1 mouse cellular context compared by ENCODE assay signal in the genomic region with DNA sequence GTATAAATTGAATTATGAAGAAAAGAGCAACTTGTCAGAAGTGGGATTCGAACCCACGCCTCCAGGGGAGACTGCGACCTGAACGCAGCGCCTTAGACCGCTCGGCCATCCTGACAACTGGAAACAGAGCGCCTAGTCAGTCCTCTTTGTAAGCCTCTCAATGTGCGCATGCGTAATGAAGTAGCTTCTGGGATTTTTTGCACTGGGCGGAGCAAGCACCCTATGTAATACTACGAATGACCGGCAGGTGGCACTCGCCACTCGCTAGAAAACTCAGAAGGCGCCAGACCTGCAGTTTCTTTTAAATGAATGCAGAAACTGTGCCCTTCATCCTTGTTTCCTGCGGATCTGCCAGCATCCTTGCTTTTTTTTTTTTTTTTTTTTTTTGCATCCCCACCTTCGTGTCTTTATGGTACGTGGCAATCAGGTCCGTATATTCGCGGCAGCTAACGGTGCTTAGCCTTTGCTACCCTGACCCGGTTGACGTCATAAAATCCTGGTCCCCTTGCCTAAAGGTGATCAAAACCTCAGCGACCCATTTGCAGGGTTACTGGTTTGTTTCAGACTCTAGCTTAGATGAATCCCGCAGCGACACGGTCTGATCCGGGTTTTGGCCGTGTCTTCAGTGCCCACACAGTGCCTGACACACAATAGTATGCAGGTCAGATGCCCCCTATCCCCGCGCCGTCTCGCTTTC.
TF ChIP-seq lines count a peak whose summit lies in the region.

No protein-coding gene starts in this region.

TF ChIP-seq in CH12.LX, 34 proteins besides CTCF, POLR2A, EP300 and RAD21:
- TF ChIP-seq CHD2 (IDR thresholded peaks at IDR 0.05; ENCODE audit: low read length) (no peak), IRF4 (IDR thresholded peaks at IDR 0.05; ENCODE audit: low read depth, low read length) (peak; percentile 32; the same call in 1 of the 2 replicates), SIN3A (IDR thresholded peaks at IDR 0.05; ENCODE audit: low read length) (peak; percentile 73; the same call in 1 of the 2 replicates), BHLHE40 (IDR thresholded peaks at IDR 0.05; ENCODE audit: low read depth, low read length) (no peak; the same call in 1 of the 2 replicates), RCOR1 (conservative IDR thresholded peaks at IDR 0.05; ENCODE audit: low read depth, low read length) (no peak), ZC3H11A (IDR thresholded peaks at IDR 0.05; ENCODE audit: low read depth, low read length) (peak; percentile 89), MXI1 (IDR thresholded peaks at IDR 0.05; ENCODE audit: low read depth, low read length) (0 out of 2 replicates have a peak, but pooled peaks have one; percentile 7), CHD1 (IDR thresholded peaks at IDR 0.05; ENCODE audit: low read depth, low read length) (no peak), ETS1 (conservative IDR thresholded peaks at IDR 0.05; ENCODE audit: low read depth, low read length) (no peak), USF1 (IDR thresholded peaks at IDR 0.05; ENCODE audit: low read depth, low read length) (no peak), NELFE (IDR thresholded peaks at IDR 0.05; ENCODE audit: low read depth, low read length) (peak; percentile 39; the same call in 1 of the 2 replicates), JUN (IDR thresholded peaks at IDR 0.05; ENCODE audit: insufficient read depth, low read depth, low read length) (no peak; the same call in 1 of the 2 replicates), MAZ (IDR thresholded peaks at IDR 0.05; ENCODE audit: low read depth, low read length) (0 out of 2 replicates have a peak, but pooled peaks have one; percentile 65), ZMIZ1 (IDR thresholded peaks at IDR 0.05; ENCODE audit: low read depth, low read length) (no peak; the same call in 1 of the 2 replicates), MEF2A (IDR thresholded peaks at IDR 0.05; ENCODE audit: borderline replicate concordance, low read depth, low read length) (peak; percentile 73; the same call in 1 of the 2 replicates), SMC3 (IDR thresholded peaks at IDR 0.05; ENCODE audit: low read depth, low read length) (peak; percentile 97), POLR2AphosphoS2 (IDR thresholded peaks at IDR 0.05; ENCODE audit: low read depth, low read length) (peak; percentile 98), ZNF384 (IDR thresholded peaks at IDR 0.05; ENCODE audit: low read depth, low read length) (peak; percentile 92), NRF1 (IDR thresholded peaks at IDR 0.05; ENCODE audit: low read depth, low read length) (peak; percentile 89), KAT2A (IDR thresholded peaks at IDR 0.05; ENCODE audit: insufficient replicate concordance, low read length) (peak; percentile 84; the same call in 1 of the 2 replicates), MAX (IDR thresholded peaks at IDR 0.05; ENCODE audit: low read length) (0 out of 2 replicates have a peak, but pooled peaks have one; percentile 60), GABPA (IDR thresholded peaks at IDR 0.05; ENCODE audit: insufficient replicate concordance, low read depth, low read length) (no peak), JUND (conservative IDR thresholded peaks at IDR 0.05; ENCODE audit: low read depth, low read length) (peak; percentile 17), ELF1 (IDR thresholded peaks at IDR 0.05; ENCODE audit: low read depth, low read length) (peak; percentile 92), TCF12 (IDR thresholded peaks at IDR 0.05; ENCODE audit: low read depth, low read length) (peak; percentile 64; the same call in 1 of the 2 replicates), MAFK (IDR thresholded peaks at IDR 0.05; ENCODE audit: insufficient replicate concordance, low read length) (peak; percentile 93), E2F4 (IDR thresholded peaks at IDR 0.05; ENCODE audit: insufficient replicate concordance, low read depth, low read length) (peak; percentile 90; the same call in 1 of the 2 replicates), TBP (conservative IDR thresholded peaks at IDR 0.05; ENCODE audit: low read depth, low read length) (peak; percentile 99)
